Mouse (Mus musculus) lung, adult 18-20 months (tissue): ENCODE data around the gene Slc41a1.

ENCODE experiments used
- DNase-seq, 2 experiments: peaks; one replicate each; pipeline ENCODE4 v3.0.0; 2022; ENCODE audit warnings: mixed read lengths in 2 of 2

Gene Slc41a1

GRCm38 (mm10) chr1:131828297-131829126 lies 1.2 kb downstream of the Slc41a1 start:
- peak in 1 of 2 experiments; percentile 22 for DNase-seq

GRCm38 (mm10) chr1:131829279-131829678 lies 2.0 kb downstream of the Slc41a1 start:
- no peak for DNase-seq

GRCm38 (mm10) chr1:131830561-131830960 lies 3.3 kb downstream of the Slc41a1 start:
- no peak for DNase-seq

- DNase-seq = no peak
Observed at GRCm38 (mm10) chr1:131830971-131831641, 3.8 kb downstream of the Slc41a1 start.

- DNase-seq = no peak
Observed at GRCm38 (mm10) chr1:131837035-131837434, 9.7 kb downstream of the Slc41a1 start.

GRCm38 (mm10) chr1:131838542-131838941 lies 11.2 kb downstream of the Slc41a1 start:
- no peak for DNase-seq

GRCm38 (mm10) chr1:131839279-131839678 lies 12.0 kb downstream of the Slc41a1 start:
- no peak for DNase-seq

GRCm38 (mm10) chr1:131842221-131842620 lies 14.9 kb downstream of the Slc41a1 start:
- DNase-seq = no peak

GRCm38 (mm10) chr1:131843758-131844157 lies 16.5 kb downstream of the Slc41a1 start:
- no peak for DNase-seq

GRCm38 (mm10) chr1:131844883-131845282 lies 17.6 kb downstream of the Slc41a1 start:
- peak in 1 of 2 experiments; percentile 26 for DNase-seq

- peak; percentile 66 to 67 for DNase-seq
Observed at GRCm38 (mm10) chr1:131846255-131846654, 19.0 kb downstream of the Slc41a1 start.

GRCm38 (mm10) chr1:131861811-131862210 lies 34.5 kb downstream of the Slc41a1 start:
- no peak for DNase-seq

- DNase-seq = no peak
Observed at GRCm38 (mm10) chr1:131865596-131865995, 38.3 kb downstream of the Slc41a1 start.

GRCm38 (mm10) chr1:131866304-131866999 lies 39.2 kb downstream of the Slc41a1 start:
- no peak for DNase-seq

GRCm38 (mm10) chr1:131867093-131867945 lies 40.0 kb downstream of the Slc41a1 start, which contains the start of gene Rab29:
Gene Rab29, plus strand, starts transcription at chr1:131867224.
- peak; percentile 93 to 95 for DNase-seq

GRCm38 (mm10) chr1:131867946-131868290 lies 40.6 kb downstream of the Slc41a1 start:
- DNase-seq = peak; percentile 14 to 15

GRCm38 (mm10) chr1:131869561-131869960 lies 42.3 kb downstream of the Slc41a1 start:
- no peak for DNase-seq

GRCm38 (mm10) chr1:131872856-131873255 lies 45.6 kb downstream of the Slc41a1 start:
- no peak for DNase-seq

GRCm38 (mm10) chr1:131879816-131880215 lies 52.5 kb downstream of the Slc41a1 start:
- no peak for DNase-seq

GRCm38 (mm10) chr1:131882787-131883186 lies 55.5 kb downstream of the Slc41a1 start:
- peak in 1 of 2 experiments; percentile 10 for DNase-seq

- no peak for DNase-seq
Observed at GRCm38 (mm10) chr1:131886173-131886572, 58.9 kb downstream of the Slc41a1 start.

- no peak for DNase-seq
Observed at GRCm38 (mm10) chr1:131886641-131887040, 59.3 kb downstream of the Slc41a1 start.
